Mouse (Mus musculus): ENCODE results near the gene Pde4d.

Pde4d gene

DNA sequence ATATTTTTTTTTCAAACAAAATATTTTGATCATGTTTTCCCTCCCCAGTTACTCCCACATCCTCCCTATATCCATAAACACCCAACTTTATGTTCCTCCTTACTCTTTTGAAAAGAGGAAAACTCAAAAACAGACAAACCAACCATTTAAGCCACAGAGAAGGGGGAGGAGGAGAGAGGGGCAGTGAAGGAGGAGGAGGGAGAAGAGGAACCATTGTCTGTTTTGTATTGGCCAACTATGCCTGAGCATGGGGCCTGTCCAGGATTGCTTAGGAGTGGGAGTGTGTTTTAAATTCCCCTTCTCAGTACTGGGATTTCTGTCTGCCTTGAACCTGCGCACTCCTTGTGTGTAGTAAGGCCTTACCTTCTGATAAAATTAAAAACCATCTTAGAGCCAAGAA, 531.4 kb downstream of the Pde4d start:
- DNase-seq (ENCODE audit: low read depth, low spot score) = no peak

DNA sequence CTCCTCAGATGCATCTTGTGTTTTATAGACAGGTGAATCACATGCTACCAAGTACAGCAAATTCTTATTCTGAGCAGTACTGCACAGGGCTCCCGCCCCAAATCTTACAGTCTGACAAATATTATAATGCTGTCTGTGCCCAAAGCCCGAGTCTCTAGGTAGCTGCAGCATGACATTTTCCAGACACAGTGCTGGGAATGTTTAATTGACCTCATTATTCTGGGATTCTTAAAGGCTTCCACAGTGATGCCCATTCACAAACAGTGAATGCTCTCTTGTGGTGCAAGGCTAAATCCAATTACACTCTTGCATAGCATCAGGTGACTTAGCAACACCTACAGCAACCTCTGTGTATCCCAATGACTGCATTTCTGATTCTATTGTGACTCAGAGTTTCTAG, 549.0 kb downstream of the Pde4d start:
- DNase-seq (ENCODE audit: low read depth, low spot score) = no peak

DNA sequence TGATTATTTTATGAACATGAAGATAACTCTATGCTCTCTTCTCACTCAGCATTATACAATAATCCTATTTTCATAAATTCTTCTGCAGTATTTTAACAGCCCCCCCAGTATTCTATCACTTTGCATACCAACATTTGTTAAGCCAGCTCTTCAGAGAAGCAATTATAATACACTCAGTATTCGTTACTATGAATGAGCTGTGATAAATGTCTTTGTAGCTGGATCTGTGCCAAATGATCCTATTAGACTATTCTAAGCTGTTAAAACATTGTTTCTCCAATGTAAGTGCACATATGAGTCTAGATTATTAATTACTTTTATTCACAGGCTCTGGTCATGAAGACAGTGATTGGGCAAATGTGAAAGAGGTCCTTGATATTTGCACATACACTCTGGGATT, 575.0 kb downstream of the Pde4d start:
- no peak for DNase-seq (ENCODE audit: low read depth, low spot score)

DNA sequence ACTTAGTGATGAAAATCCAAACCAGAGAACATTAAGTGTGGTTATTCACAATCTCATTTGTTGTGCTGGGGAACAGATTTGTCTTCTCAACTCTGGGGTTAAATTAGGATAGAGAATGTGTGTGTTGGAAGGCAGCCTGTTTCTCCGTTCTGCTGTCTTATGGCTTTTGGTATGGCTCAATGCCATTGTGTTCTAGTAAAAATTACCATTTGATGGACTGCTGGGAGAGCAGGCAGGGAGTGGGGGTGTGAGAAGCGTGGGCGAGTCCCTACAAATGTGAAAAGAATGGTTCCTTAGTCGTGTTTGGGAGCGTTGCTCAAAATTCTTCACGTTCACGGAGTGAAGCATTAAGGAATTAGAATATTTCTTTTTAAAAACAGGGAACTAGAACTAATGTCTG, 597.4 kb downstream of the Pde4d start:
- DNase-seq (ENCODE audit: low read depth, low spot score) = peak; percentile 72

DNA sequence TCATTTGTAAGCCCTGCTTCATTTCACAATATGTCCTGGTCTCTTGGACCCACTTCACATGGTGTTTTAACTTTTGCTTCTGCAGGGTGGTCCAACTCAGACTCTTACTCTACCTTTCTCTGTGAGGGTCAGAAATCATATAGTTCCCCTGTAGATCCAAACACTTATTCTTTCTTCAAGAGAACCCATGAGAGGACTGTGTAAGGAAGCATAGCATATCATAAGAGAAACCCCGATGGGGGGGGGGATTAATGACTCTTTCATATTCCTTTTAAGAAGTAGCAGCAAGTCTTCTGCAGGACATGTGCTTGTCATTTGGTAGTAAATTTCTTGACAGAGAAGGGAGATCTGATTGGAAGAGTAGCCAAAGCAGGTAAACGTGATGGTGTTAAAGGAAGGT, 603.1 kb downstream of the Pde4d start:
- no peak for DNase-seq (ENCODE audit: low read depth, low spot score)

DNA sequence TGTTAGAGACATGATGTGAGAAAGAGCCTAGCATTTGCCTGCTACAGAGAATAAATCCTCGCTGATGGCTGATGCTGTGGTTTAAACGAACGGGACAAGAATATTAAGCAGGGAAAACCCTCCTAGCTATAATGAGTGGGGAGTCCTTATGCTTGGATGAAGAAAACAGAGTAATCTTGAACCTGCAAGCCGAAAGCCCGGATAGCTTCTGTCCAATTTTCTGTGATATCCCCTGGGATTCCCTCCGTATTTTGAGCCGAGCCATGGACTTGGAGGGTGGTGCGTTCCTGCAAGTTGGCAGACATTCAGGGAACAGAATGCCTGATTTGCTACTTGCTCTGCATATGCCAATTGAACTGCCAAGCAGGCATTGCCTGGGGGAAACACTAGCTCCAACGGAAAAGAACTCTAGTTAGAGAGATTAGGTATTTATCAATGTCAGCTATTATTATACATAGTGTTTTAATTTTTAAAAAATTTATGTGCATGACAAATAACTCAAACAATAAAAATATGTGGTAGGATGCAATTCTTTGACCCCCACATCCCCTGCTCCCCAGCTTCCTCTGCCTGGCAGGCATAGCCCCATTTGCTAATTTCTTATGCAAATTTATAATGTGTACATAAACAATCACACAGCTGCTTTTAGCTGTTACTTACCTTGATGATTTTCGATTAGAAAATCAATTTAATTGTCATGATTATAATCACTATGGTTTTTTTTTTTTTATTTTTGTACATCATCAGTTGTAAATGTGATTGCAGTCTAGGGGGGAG, 603.7 kb downstream of the Pde4d start:
- DNase-seq (ENCODE audit: low read depth, low spot score) = peak; percentile 72

DNA sequence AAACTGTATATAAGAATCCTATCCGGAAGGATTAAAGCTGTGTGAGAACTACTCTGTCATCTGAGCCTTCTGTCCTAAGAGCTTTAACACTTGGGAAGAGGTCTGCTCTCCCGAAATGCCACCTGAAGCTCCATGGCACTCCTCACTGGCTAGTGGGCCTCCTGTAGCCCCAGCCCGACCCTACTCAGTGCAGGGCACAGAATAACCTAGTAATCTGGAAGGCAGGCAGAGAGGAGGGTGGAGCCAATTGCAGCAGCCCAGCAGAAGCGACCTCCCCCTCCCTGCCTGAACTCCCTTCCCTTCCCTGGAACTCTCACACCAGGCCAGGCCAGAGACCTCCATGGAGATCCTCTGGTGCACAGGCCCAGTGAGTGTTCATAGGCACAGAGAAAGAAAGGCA, 608.3 kb downstream of the Pde4d start:
- DNase-seq (ENCODE audit: low read depth, low spot score) = no peak

DNA sequence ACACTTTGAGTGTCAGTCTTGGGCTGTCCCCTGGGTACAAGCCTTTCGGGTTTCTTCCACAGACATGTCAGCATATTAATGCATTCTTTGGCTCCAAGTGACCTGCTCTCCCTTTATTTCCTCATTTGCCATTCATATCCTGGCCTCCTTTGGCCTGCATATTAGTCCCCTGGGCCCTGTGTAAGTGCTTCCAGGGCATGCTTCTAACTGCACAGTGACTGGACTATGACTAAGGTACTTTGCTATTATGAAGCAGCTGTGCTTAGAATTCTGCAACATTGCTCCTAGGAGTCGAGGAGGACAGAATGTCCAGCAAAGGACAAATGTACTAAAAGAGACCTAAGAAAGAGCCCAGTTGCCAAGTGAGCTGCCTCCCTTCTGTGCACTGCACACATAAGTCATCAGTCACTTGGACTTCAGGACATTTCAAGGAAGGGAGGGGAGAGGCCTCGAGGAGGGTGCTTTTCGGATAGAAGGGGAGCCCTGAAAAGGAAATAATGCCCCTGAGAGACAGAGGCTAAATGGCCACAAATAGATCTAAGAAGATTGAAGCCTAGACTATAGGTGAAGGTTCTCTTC, 616.9 kb downstream of the Pde4d start:
- no peak for DNase-seq (ENCODE audit: low read depth, low spot score)

DNA sequence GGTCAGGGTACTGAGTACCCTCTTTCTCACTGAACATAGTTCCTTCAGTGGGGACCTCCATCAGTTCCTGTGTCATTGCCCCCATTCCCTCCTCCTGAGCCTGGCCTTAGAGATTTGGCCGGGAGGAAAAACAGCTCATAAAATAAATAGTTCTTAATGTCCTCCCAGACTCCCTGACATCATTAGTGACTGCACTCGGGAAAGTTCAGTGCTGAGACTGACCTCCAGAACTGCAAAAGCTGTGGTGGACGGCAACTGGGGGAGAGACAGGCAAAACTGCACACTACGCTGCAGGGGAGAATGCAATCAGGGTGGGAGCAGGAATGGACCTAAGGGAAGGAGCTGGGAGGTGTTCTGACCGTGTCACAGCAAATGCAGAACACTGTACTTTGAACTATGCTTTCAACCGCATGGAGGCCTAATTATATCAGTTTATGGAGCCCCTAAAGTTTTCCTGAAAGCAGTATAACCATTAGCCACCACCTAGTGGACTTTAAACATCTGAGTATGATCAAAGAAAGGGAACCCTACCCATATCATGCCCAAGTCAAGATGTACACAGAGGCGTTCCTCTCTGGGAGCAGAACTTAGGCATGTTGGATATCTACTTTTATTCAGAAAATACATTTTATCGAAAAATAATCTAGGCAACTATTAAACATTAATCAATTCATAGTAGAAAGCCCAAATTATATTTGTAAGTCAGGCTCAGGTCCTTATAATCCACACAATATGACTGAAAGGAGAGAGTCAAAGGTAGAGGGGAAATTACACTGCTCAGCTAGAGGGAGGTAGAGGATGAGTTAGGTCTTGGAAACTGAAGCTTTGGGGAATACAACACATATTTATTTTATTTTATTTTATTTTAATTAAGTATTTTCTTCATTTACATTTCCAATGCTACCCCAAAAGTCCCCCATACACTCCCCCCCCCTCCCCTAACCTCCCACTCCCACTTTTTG, 618.8 kb downstream of the Pde4d start:
- DNase-seq (ENCODE audit: low read depth, low spot score) = no peak

DNA sequence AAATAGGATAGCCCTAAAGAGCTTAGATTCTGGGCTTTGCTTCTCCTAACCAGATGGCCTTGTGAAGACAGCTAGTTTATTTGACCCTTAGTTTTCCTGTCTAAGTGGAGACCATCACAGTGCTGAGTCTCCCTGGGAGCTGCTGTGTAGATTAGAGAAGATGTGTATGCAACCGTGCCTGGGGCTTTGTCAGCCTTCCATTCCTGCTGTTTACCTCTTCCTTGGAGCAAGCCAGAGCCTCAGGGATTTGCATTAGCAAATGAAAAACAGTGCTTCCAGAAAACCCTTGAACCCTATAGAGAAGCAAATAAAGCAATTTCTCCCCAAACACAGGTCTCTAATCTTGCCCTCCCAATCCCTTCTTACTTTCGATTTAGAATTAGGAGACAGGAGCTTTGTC, 623.6 kb downstream of the Pde4d start:
- no peak for DNase-seq (ENCODE audit: low read depth, low spot score)

DNA sequence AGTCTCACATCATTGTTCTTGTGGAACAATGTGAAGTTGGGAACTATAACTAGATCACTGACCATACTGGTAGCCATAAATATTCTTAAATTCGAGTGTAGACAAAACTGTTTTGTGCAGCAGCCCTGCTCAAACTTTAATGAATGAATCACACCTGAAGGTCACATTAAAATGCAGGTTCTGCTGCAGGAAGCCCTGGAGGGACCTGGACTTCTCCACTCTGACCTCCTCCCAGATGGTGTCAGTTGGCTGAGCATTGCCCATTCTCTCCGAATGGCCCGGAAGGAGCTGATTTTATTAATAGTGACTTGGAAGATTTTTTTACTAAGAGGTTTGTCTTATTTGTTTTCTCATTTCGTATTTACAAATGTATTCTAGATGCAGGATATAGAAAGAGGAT, 624.3 kb downstream of the Pde4d start:
- no peak for DNase-seq (ENCODE audit: low read depth, low spot score)

DNA sequence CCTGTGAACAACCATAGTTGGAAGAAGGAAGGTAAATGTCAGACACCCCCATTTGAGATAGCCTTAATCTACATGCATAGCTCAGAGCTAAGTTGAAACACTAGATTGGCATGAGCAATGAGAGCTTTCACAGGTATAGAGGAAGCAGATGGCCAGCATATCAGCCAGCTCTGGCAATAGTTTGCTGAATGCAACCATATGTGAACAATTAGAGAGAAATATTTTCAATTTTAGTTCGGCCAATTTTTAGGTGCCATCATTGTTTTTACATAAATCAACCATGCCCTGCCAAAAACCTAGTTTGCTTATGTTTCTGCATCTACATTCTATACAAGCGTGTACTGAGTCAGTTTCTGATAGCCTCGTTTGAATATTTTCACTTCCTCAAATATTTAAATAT, 642.9 kb downstream of the Pde4d start:
- no peak for DNase-seq (ENCODE audit: low read depth, low spot score)

DNA sequence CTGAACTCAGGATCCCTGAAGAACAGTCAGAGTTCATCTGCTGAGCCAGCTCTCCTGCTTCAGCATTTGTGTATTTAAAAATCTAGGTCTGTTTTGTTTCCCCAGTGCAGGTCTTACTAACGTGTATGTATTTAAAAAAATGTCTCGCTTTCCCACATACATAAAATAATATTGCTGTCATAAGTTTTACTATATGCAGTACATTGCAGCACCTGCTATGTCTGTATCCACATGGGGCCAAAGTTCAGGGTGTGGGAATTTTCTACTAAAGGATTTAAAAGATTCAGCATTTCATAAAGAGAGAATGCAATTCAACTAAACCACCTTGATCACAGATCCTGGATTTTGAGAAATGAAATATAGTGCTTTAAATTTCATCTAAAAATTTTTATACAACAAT, 646.9 kb downstream of the Pde4d start:
- no peak for DNase-seq (ENCODE audit: low read depth, low spot score)

DNA sequence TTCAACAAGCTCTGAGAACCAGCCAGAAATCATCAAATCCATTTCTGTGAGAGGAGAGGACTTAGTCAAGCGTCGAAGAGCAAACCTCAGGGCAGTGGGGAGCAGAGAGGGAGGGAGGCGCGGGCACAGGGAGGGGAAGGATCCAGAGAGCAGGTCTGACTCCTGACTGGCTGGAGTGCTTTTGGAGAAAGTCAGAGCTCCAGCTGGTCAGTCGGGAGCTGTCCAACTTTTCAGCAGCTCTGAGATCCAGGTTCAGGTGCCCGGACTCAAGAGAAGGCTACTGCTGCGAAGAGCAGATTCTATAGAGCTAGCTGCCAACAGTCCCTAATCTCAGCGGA, 666.2 kb downstream of the Pde4d start:
- no peak for DNase-seq (ENCODE audit: low read depth, low spot score)

DNA sequence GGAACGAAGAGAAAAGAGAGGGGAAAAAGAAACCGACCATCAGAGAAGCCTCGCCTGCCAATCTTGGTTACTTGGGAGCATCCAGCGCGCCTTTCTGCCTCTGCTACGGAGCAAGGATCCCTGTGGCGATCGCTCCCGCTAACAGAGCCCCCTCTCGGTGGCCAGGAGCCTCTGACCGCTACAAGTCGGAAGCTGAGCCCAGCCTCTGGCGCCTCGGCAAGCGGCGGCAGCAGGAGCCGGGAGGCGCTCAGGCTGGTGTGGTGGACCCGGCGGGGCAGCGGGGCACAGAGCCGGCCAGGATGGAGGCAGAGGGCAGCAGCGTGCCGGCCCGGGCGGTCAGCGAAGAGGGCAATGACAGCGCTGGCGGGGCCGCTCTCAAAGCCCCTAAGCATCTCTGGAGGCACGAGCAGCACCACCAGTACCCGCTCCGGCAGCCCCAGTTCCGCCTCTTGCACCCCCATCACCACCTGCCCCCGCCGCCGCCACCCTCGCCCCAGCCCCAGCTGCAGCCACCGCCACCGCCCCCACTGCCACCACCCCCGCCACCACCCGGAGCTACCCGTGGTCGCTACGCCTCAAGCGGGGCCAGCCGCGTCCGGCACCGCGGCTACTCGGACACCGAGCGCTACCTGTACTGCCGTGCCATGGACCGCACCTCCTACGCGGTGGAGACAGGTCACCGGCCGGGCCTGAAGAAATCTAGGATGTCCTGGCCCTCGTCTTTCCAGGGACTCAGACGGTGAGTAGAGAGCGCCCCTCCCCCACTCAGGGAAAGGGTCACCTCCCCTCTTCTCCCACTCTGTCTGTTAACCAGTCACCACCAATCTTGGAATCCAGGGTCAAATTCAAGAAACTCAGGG, 666.8 kb downstream of the Pde4d start:
- peak; percentile 36 for DNase-seq (ENCODE audit: low read depth, low spot score)

DNA sequence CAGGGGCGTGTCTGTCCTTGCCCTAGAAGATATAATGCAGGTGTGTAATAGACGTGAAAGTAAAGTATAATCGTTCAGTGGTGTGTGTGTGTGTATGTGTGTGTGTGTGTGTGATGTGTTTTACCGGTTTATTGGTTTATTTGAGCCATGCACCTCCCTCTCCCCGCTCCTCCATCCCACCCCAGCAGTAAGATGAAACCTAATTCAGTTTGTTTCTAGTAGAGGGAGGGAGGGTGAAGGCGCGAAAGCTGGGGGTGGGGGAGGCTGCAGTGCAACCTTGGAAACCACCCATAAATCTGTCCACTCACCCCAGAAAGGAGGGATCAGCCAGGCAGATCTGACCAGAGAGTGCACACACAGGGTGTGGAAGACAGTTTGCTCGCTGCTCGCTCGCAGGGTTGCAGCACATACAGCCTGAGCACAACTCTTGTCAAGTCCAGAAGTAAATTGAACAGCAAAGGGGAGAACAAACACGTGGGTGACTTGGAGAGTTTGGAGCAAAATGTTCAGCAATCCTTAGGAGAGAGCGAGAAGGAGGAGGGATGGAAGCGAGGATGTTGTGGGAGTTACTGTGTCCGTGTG, 667.6 kb downstream of the Pde4d start:
- DNase-seq (ENCODE audit: low read depth, low spot score) = peak; percentile 55

DNA sequence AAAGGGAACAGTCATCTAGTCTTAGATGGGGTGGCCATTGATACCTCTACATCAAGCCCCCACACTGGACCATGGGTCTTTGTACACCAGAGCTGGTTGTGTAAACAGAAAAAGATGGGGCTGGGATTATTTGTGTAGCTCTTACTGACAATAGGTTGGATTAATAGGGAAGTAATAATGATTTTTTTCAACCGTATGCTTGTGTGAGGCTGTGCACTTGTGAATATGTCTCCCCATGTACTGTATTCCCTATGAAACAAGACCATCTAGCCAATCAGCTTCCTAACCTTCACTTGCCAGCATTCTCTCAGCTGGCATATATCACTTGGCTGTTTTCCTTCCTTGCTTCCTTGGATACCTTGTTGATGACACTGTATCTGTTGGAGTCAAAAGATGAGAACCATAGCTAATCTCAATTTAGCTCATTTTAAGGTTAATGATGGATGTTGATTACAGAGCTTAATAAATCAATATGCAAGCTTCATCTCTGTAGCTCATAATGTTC, 668.6 kb downstream of the Pde4d start:
- DNase-seq (ENCODE audit: low read depth, low spot score) = no peak

DNA sequence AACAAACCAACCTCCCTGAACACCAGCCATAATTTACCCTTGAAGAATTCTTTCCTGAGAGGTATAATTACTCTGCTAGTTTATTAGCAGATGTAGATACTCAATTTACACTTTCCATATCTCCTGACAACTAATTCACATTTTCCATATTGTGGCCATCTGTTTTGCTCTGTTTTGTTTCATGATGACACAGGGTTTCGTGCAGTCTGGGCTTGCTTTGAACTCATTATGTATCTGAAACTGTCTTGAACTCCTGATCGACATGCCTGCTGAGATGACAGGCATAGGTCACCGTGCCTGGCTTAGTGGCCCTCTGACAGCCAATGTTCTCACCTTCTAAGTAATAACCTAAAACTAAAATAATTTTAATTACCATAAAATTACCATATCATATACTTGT, 672.1 kb downstream of the Pde4d start:
- DNase-seq (ENCODE audit: low read depth, low spot score) = no peak

DNA sequence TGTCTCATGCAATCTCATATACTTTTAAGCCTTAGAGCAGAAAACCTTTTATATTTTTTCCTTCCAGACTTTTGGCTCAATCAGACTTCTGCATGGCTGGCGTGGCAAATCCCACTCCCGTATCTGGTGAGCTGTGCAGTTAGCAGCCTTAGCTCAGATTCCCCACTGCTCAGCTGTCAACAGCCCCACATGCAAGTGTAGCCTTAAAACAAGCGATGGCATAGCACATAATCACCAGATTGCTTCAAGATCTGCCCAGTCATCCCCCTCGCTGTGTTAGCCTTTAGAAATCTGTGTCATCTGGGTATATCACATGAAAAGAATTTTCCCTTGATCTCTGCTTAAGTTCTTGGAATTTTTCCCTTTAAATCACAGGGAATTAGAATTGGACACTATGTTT, 686.7 kb downstream of the Pde4d start:
- DNase-seq (ENCODE audit: low read depth, low spot score) = no peak

DNA sequence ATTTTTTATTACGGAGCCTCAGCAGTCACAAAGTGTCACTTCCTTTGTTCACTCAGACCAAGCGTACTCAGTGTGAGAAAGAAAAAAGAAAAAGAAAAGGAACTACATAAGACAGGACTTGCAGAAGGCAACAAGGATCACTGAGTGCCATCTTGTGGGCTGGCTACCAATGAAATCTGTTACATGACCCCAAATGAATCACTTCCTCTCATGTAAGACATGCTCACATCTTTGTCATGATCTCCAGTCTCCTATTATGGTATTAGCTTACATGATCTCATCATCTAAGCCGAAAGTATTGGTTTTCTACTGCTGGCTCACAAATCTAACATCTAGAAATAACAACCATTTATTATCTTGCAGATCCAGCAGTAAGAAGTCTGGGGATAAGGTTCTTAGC, 709.0 kb downstream of the Pde4d start:
- DNase-seq (ENCODE audit: low read depth, low spot score) = no peak

All from telencephalon, adult 2 months (tissue).